8 mouse cellular contexts compared by ENCODE assay signal in genomic region chrX:73635425-73635824, GRCm38 (mm10). TPM values are rescaled to one million over a fixed set of nuclear protein-coding genes. Genes with fewer than 3 reads are reported as not detected.
DNase-seq lines count a peak whose midpoint lies in the region; ATAC-seq lines count a peak whose summit lies in the region.

No protein-coding gene starts in this region.

- H3K9me3 ChIP-seq in kidney, embryonic 14.5 days (ENCODE audit: control insufficient read depth, low read length): no peaks in the 10 kb centered on the region
- no peaks in the 10 kb centered on the region for H3K9me3 ChIP-seq in embryonic facial prominence, embryonic 10.5 days
- no peaks in the 10 kb centered on the region for H3K9me3 ChIP-seq in hindbrain, embryonic 15.5 days
- H3K9me3 ChIP-seq in midbrain, embryonic 16.5 days (replicated peaks; ENCODE audit: control insufficient read depth, low read length, poor library complexity, severe bottlenecking): no peaks in the 10 kb centered on the region

- no peaks in the 10 kb centered on the region for H3K36me3 ChIP-seq in kidney, embryonic 14.5 days (ENCODE audit: control insufficient read depth, insufficient read depth, low read length)
- no peaks in the 10 kb centered on the region for H3K36me3 ChIP-seq in embryonic facial prominence, embryonic 10.5 days (replicated peaks)
- H3K36me3 ChIP-seq in hindbrain, embryonic 15.5 days: no peaks in the 10 kb centered on the region
- no peaks in the 10 kb centered on the region for H3K36me3 ChIP-seq in midbrain, embryonic 16.5 days (ENCODE audit: control insufficient read depth, insufficient read depth, low read length)

- no peak for DNase-seq in kidney, adult 9 months
- DNase-seq in embryonic facial prominence, embryonic 10.5 days (ENCODE audit: low spot score): peak; percentile 41
- no peak for DNase-seq in adrenal gland, adult 2 months
- no peak for DNase-seq in right cerebral cortex, adult 18-20 months

- H3K4me2 ChIP-seq in kidney, embryonic 14.5 days (replicated peaks; ENCODE audit: low read depth, low read length): peak overlapping the region; percentile 30
- H3K4me2 ChIP-seq in hindbrain, embryonic 15.5 days: peak overlapping the region; percentile 50
- H3K4me2 ChIP-seq in midbrain, embryonic 16.5 days (ENCODE audit: low read length): peak overlapping the region; percentile 50

- H3K27me3 ChIP-seq in kidney, embryonic 14.5 days (ENCODE audit: control insufficient read depth, insufficient read depth, low read length): peaks cover 4% of the 10 kb centered on the region; the same call in 1 of the 2 replicates
- peaks cover 98% of the 10 kb centered on the region for H3K27me3 ChIP-seq in embryonic facial prominence, embryonic 10.5 days (replicated peaks; ENCODE audit: low read depth, poor library complexity, severe bottlenecking)
- H3K27me3 ChIP-seq in hindbrain, embryonic 15.5 days: peaks cover 42% of the 10 kb centered on the region
- peaks cover 25% of the 10 kb centered on the region for H3K27me3 ChIP-seq in midbrain, embryonic 16.5 days (ENCODE audit: control insufficient read depth, insufficient read depth, low read depth, low read length)

- 22% methylated on average over 14 of the region's 19 CpGs for WGBS in kidney, embryonic 14.5 days
- 20% methylated on average over 19 of the region's 19 CpGs for WGBS in embryonic facial prominence, embryonic 10.5 days
- 20% methylated on average over 14 of the region's 19 CpGs for WGBS in hindbrain, embryonic 15.5 days
- 23% methylated on average over 14 of the region's 19 CpGs for WGBS in midbrain, embryonic 16.5 days

- H3K4me3 ChIP-seq in kidney, embryonic 14.5 days (ENCODE audit: low read length): 0 out of 2 replicates have a peak overlapping the region, but pooled peaks have one; percentile 7
- peak overlapping the region; percentile 42 for H3K4me3 ChIP-seq in embryonic facial prominence, embryonic 10.5 days
- peak overlapping the region; percentile 26 for H3K4me3 ChIP-seq in hindbrain, embryonic 15.5 days
- H3K4me3 ChIP-seq in midbrain, embryonic 16.5 days (ENCODE audit: low read depth, low read length): peak overlapping the region; percentile 19

- H3K4me1 ChIP-seq in kidney, embryonic 14.5 days (ENCODE audit: control insufficient read depth, insufficient read depth, low read length): no peaks in the 10 kb centered on the region
- H3K4me1 ChIP-seq in embryonic facial prominence, embryonic 10.5 days: peaks cover 25% of the 10 kb centered on the region
- H3K4me1 ChIP-seq in hindbrain, embryonic 15.5 days (replicated peaks): peaks cover 16% of the 10 kb centered on the region
- peaks cover 5% of the 10 kb centered on the region; the same call in 1 of the 2 replicates for H3K4me1 ChIP-seq in midbrain, embryonic 16.5 days (ENCODE audit: control insufficient read depth, insufficient read depth, low read length)

- H3K27ac ChIP-seq in kidney, embryonic 14.5 days (ENCODE audit: low read depth, low read length): no peak overlapping the region
- H3K27ac ChIP-seq in embryonic facial prominence, embryonic 10.5 days (replicated peaks): no peak overlapping the region
- H3K27ac ChIP-seq in hindbrain, embryonic 15.5 days (replicated peaks): no peak overlapping the region
- H3K27ac ChIP-seq in midbrain, embryonic 16.5 days (ENCODE audit: low read length): no peak overlapping the region

- 0 out of 2 replicates have a peak overlapping the region, but pooled peaks have one; percentile 7 for H3K9ac ChIP-seq in kidney, embryonic 14.5 days (ENCODE audit: low read depth, low read length)
- H3K9ac ChIP-seq in hindbrain, embryonic 15.5 days: no peak overlapping the region
- no peak overlapping the region for H3K9ac ChIP-seq in midbrain, embryonic 16.5 days (ENCODE audit: low read depth, low read length)

- no peak for ATAC-seq in kidney, embryonic 14.5 days (ENCODE audit: low FRiP score, low TSS enrichment)
- ATAC-seq in hindbrain, embryonic 15.5 days (ENCODE audit: low FRiP score, low read depth): no peak
- ATAC-seq in midbrain, embryonic 16.5 days: no peak
- no peak for ATAC-seq in monocyte, adult 5-6 weeks (replicated peaks; ENCODE audit: insufficient number of reproducible peaks, low FRiP score, low TSS enrichment, poor library complexity, severe bottlenecking)

RNA-seq across cellular contexts. Expression of gene Dusp9, which starts 3.8 kb away (rescaled TPM):
- polyA plus RNA-seq in kidney, embryonic 14.5 days (2014; fragmentation: Nextera tagmentation; extraction: Ambion mirVana): 9.6 and 26.6 TPM in 2 replicates
- polyA plus RNA-seq in embryonic facial prominence, embryonic 10.5 days (2016; fragmentation: Nextera tagmentation; extraction: Ambion mirVana): 109 and 139 TPM in 2 replicates
- 0.82 and 1.0 TPM in 2 replicates for polyA plus RNA-seq in hindbrain, embryonic 15.5 days (2015; fragmentation: Nextera tagmentation; extraction: Ambion mirVana)
- 0.21 and 0.22 TPM in 2 replicates for polyA plus RNA-seq in midbrain, embryonic 16.5 days (2015; fragmentation: Nextera tagmentation; extraction: Ambion mirVana)
- under 1 TPM; 0.26 to 0.66 TPM for total RNA-seq in adrenal gland, adult 2 months (2021)
- polyA plus RNA-seq in adrenal gland, adult 2 months (2012; rRNA removed): 0.33 and 0.40 TPM in 2 replicates
- total RNA-seq in monocyte, adult 5-6 weeks (2017): not detected in 3 replicates

RNA-seq across cellular contexts. Expression of gene Pnck, which starts 24.5 kb away (rescaled TPM):
- 14.1 and 16.3 TPM in 2 replicates for polyA plus RNA-seq in kidney, embryonic 14.5 days (2014; fragmentation: Nextera tagmentation; extraction: Ambion mirVana)
- polyA plus RNA-seq in embryonic facial prominence, embryonic 10.5 days (2016; fragmentation: Nextera tagmentation; extraction: Ambion mirVana): 6.6 and 7.4 TPM in 2 replicates
- polyA plus RNA-seq in hindbrain, embryonic 15.5 days (2015; fragmentation: Nextera tagmentation; extraction: Ambion mirVana): 162 and 175 TPM in 2 replicates
- polyA plus RNA-seq in midbrain, embryonic 16.5 days (2015; fragmentation: Nextera tagmentation; extraction: Ambion mirVana): 197 and 208 TPM in 2 replicates
- total RNA-seq in adrenal gland, adult 2 months (2021): 1 to 10 TPM; 6.1 to 7.1 TPM
- polyA plus RNA-seq in adrenal gland, adult 2 months (2012; rRNA removed): 6.3 and 10.9 TPM in 2 replicates
- total RNA-seq in monocyte, adult 5-6 weeks (2017): 0.97 TPM in 1 of 3 replicates, not detected in the others

RNA-seq across cellular contexts. Expression of gene Slc6a8, which starts 37.5 kb away (rescaled TPM):
- 9.0 and 10.4 TPM in 2 replicates for polyA plus RNA-seq in kidney, embryonic 14.5 days (2014; fragmentation: Nextera tagmentation; extraction: Ambion mirVana)
- 4.7 and 5.6 TPM in 2 replicates for polyA plus RNA-seq in embryonic facial prominence, embryonic 10.5 days (2016; fragmentation: Nextera tagmentation; extraction: Ambion mirVana)
- 6.7 and 7.0 TPM in 2 replicates for polyA plus RNA-seq in hindbrain, embryonic 15.5 days (2015; fragmentation: Nextera tagmentation; extraction: Ambion mirVana)
- 6.6 and 7.3 TPM in 2 replicates for polyA plus RNA-seq in midbrain, embryonic 16.5 days (2015; fragmentation: Nextera tagmentation; extraction: Ambion mirVana)
- 100 to 1,000 TPM in 1 of 2 experiments, 10 to 100 TPM in 1; 73.8 to 137 TPM for total RNA-seq in adrenal gland, adult 2 months (2021)
- polyA plus RNA-seq in adrenal gland, adult 2 months (2012; rRNA removed): 82.6 and 101 TPM in 2 replicates
- total RNA-seq in monocyte, adult 5-6 weeks (2017): 0.49 TPM in 1 of 3 replicates, not detected in the others
